Mouse (Mus musculus): ENCODE measurements around the gene Efcab2. TPM values are rescaled to one million over a fixed set of nuclear protein-coding genes. Genes with fewer than 3 reads are reported as not detected.
"Not testable (repeated sequence)": the region's sequence is repeated elsewhere in the genome, so short reads cannot be mapped to it uniquely, and the experiment has no call there.

The Efcab2 gene
- polyA plus RNA-seq, 1 experiment from 2014 or later, result 7.9 TPM

DNA sequence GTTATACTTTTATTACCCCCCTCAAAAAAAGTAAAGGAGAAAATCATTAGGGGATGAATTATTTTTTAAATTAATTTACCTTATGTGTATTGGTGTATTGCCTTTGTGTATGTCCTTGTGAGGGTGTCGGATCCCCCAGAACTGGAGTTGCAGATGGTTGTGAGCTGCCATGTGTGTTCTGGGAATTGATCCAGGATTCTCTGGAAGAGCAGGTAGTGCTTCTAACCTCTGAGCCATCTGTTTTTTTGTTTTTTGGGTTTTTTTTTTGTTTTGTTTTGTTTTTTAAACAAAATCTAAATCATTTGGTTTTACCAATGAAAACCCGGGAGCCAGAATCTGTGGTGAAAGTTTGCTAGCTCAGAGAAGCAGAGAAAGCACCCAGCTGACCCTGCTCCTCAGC, 1.8 kb downstream of the Efcab2 start:
- Histone ChIP-seq H3K27me3 (ENCODE audit: low read depth, poor library complexity, severe bottlenecking) (no peaks in the 10 kb centered on the region), H3K4me3 (no peak overlapping the region), H3K4me1 (peaks cover 10% of the 10 kb centered on the region; the same call in 1 of the 2 replicates), H3K27ac (replicated peaks) (no peak overlapping the region), H3K9me3 (replicated peaks) (no peaks in the 10 kb centered on the region), H3K36me3 (no peaks in the 10 kb centered on the region)
- DNase-seq (ENCODE audit: low spot score), result no peak
- 85% methylated on average over 2 of the region's 2 CpGs for WGBS

DNA sequence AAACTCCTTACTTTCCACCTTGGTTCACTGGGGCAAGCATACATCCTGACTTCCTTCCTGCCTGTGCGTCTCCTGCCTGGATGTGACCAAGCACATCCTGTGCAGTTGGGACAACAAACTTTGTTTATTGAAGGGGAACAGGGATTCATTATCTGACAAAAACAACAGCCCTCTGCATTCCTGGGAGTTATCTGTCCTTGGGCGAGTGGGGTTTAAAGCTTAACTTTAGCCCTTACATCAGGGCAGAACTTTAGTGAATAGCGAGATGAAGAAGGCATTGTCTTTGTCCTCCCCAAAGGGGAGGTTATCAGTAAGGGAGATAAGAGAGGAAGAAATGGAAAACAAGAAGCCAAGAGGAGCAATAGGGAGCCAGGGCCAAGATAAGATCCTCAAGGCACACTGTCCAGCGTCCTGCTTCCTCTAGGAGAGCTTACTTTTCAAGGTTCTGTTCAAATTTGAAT, 3.0 kb downstream of the Efcab2 start:
- H3K27me3 ChIP-seq (ENCODE audit: low read depth, poor library complexity, severe bottlenecking), result no peaks in the 10 kb centered on the region
- no peak overlapping the region for H3K27ac ChIP-seq (replicated peaks)
- no peak overlapping the region for H3K4me3 ChIP-seq
- H3K4me1 ChIP-seq, result peaks cover 10% of the 10 kb centered on the region; the same call in 1 of the 2 replicates
- no peaks in the 10 kb centered on the region for H3K36me3 ChIP-seq
- DNase-seq (ENCODE audit: low spot score), result no peak
- WGBS, result 50% methylated on average over 4 of the region's 4 CpGs
- H3K9me3 ChIP-seq (replicated peaks), result no peaks in the 10 kb centered on the region

DNA sequence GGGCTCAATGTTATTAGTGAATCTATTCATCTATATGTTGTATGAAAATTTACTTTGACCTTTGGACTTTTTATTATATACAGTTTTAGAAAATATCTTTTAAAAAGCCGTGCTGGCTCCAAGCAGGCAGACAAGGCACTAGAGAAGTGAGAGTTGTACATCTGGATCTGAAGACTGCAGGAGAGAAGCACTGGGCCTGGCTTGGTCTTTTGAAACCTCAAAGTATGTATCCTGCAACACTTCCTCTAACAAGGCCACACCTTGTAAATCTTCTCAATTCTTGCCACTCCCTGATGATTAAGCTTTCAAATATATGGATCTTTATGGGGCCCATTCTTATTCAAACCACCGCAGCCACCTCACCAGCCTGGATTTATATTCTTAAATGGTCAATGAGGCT, 7.5 kb downstream of the Efcab2 start:
- H3K9me3 ChIP-seq (replicated peaks); H3K36me3 ChIP-seq; H3K4me3 ChIP-seq; H3K4me1 ChIP-seq; DNase-seq (ENCODE audit: low spot score); H3K27me3 ChIP-seq (ENCODE audit: low read depth, poor library complexity, severe bottlenecking); H3K27ac ChIP-seq (replicated peaks): not testable (repeated sequence)
- whole genome bisulfite sequencing, result 89% methylated on average over 2 of the region's 2 CpGs

DNA sequence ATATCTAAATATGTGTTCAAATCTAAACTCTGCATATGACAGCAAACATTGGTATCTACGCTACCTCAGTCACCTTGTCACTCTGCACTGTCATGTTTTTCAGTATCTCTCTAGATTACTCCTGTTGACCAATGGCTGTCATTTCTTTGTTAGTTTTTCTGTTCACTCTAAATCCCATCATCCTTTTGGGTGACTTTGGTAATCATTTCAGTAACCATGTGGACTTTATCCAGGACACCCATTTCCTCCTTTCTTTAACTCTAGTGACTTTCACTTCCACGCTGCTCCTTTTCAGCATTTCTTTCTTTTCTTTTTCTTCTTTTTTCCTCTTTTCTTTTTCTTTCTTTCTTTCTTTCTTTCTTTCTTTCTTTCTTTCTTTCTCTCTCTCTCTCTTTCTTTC, 13.7 kb downstream of the Efcab2 start:
- 93% methylated on average over 2 of the region's 2 CpGs for WGBS
- no peak for DNase-seq (ENCODE audit: low spot score)

DNA sequence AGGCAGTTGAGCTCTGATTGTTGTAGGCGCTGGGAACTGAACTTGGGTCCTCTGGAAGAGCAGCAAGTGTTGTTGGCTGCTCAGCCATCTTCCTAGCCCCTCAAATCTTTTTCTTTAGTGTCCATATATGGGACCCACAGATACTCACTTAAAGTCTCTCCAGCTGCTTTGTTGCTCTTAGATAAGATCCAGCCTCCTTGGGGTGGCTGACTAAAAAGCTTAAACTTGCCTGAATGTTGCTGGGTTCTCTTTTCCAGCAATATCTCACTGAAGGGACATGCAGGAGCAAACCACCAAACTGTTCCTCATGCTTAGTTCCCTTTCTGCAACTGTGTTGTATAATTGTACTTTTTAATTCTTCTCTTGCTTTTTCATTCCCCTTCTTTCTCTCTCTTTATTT, 17.8 kb downstream of the Efcab2 start:
- Histone ChIP-seq H3K27ac (replicated peaks) (no peak overlapping the region), H3K27me3 (ENCODE audit: low read depth, poor library complexity, severe bottlenecking) (no peaks in the 10 kb centered on the region), H3K36me3 (no peaks in the 10 kb centered on the region), H3K4me3 (no peak overlapping the region), H3K4me1 (no peaks in the 10 kb centered on the region), H3K9me3 (replicated peaks) (no peaks in the 10 kb centered on the region)
- WGBS, result 88% methylated on average over 1 of the region's 1 CpGs
- DNase-seq (ENCODE audit: low spot score), result no peak

More for the DNA sequence above, 13.7 kb downstream of the Efcab2 start:
- no peaks in the 10 kb centered on the region for H3K36me3 ChIP-seq
- H3K27ac ChIP-seq (replicated peaks), result no peak overlapping the region
- H3K9me3 ChIP-seq (replicated peaks), result no peaks in the 10 kb centered on the region
- no peaks in the 10 kb centered on the region for H3K27me3 ChIP-seq (ENCODE audit: low read depth, poor library complexity, severe bottlenecking)
- no peaks in the 10 kb centered on the region for H3K4me1 ChIP-seq
- no peak overlapping the region for H3K4me3 ChIP-seq

DNA sequence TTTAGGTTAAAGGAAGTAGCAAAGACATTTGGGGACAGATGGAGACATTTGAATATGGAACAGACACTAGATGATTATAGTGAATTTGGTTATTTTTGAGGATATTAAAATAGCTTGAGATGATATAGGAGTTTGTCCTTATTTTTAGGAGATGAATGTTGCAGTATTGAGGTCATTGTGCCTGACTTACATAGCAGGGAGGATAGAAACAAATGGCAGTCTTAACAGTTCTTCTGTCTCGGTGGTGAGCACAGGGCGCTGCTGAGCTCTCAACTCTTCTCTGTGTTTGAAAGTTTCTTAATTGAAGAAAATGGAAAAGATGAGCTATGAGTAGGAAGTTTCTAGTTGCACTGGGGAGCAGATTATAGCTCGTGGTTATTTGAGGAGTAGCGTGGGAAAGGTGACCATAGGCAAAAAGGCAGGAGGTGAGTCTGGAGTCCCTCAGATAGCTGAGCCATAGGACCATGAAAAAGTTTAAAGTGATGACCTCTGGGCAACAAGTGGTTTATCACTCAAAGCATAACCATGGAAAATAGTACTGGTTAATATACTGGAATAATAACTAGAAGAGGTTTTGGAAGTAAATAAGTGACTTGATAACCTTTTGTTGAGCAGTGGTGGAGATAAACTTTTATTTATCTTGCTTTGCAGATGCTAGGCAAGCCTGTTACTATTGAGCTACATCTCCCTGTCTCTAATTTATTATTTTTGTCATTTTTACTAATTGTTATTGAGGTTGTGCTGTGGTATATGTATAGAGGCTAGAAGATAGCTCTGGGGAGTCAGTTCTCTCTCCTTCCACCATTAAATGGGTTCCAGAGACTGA, 25.9 kb downstream of the Efcab2 start:
- Histone ChIP-seq H3K27me3 (ENCODE audit: low read depth, poor library complexity, severe bottlenecking) (no peaks in the 10 kb centered on the region), H3K4me3 (no peak overlapping the region), H3K4me1 (no peaks in the 10 kb centered on the region), H3K36me3 (no peaks in the 10 kb centered on the region), H3K27ac (replicated peaks) (no peak overlapping the region), H3K9me3 (replicated peaks) (no peaks in the 10 kb centered on the region)
- no peak for DNase-seq (ENCODE audit: low spot score)
- WGBS, result 89% methylated on average over 4 of the region's 4 CpGs

DNA sequence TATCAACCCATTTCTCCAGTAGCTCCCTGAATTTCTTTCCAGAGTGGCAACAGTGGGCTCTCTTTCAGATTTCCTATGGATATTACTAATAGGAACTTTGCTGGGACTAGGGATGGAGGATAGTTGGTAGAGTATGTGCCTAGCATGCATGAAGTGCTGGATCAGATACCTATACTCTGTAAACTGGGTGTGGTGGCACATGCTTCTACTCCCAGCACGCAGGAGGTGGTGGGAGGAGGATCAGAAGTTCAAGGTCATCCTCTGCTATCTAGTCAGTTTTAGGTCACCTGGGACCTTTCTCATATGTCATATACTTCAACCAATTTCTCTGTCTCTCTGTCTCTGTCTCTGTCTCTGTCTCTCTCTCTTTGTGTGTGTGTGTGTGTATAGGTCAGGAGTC, 27.7 kb downstream of the Efcab2 start:
- Histone ChIP-seq H3K27me3 (ENCODE audit: low read depth, poor library complexity, severe bottlenecking) (no peaks in the 10 kb centered on the region), H3K9me3 (replicated peaks) (no peaks in the 10 kb centered on the region), H3K36me3 (no peaks in the 10 kb centered on the region), H3K4me1 (no peaks in the 10 kb centered on the region), H3K4me3 (no peak overlapping the region), H3K27ac (replicated peaks) (no peak overlapping the region)
- no peak for DNase-seq (ENCODE audit: low spot score)
- WGBS, result 76% methylated on average over 1 of the region's 1 CpGs

DNA sequence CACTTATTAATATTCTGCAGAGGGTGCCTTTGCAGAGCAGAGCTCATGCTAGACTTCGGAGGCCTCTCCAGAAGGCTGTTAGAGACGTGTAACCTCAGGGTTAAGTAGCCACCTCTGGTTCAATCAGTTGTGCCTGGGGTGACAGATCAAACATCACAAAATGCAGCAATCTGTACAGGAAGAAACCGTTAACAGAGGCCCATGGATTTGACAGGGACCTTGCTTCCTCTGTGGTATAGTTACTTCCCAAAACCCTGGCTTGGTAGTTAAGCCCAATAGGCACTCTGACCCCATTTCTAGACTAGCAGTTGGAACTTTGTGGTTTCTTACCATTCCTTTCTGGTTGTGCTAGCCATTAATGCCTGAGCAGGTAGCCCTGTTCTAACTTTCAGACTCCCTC, 38.5 kb downstream of the Efcab2 start:
- 60% methylated on average over 3 of the region's 3 CpGs for WGBS
- Histone ChIP-seq H3K9me3 (replicated peaks) (no peaks in the 10 kb centered on the region), H3K27ac (replicated peaks) (no peak overlapping the region), H3K4me1 (peaks cover 14% of the 10 kb centered on the region; the same call in 1 of the 2 replicates), H3K27me3 (ENCODE audit: low read depth, poor library complexity, severe bottlenecking) (no peaks in the 10 kb centered on the region), H3K4me3 (no peak overlapping the region), H3K36me3 (no peaks in the 10 kb centered on the region)
- no peak for DNase-seq (ENCODE audit: low spot score)

DNA sequence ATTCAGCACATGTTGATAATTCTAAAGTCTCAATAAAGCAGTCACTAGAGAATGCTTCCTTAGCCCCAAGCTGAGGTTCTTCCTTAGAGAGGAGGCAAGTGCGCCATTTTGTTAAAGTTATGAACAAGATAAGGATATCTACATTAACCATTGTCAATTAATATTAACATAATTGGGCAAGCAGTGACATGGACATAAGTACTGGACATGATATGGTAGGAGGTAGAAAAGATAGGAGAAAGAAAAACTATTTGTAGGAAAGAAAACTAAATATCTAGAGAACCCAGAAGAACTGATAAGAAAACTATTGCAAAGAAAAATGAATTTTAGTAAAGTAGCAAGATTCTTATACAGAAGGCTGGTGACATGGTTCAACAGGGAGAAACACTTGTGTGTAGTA, 41.2 kb downstream of the Efcab2 start:
- Histone ChIP-seq H3K27ac (replicated peaks) (no peak overlapping the region), H3K4me1 (peaks cover 14% of the 10 kb centered on the region; the same call in 1 of the 2 replicates), H3K4me3 (no peak overlapping the region), H3K9me3 (replicated peaks) (no peaks in the 10 kb centered on the region), H3K27me3 (ENCODE audit: low read depth, poor library complexity, severe bottlenecking) (no peaks in the 10 kb centered on the region), H3K36me3 (no peaks in the 10 kb centered on the region)
- 96% methylated on average over 1 of the region's 1 CpGs for whole genome bisulfite sequencing
- DNase-seq (ENCODE audit: low spot score), result no peak

DNA sequence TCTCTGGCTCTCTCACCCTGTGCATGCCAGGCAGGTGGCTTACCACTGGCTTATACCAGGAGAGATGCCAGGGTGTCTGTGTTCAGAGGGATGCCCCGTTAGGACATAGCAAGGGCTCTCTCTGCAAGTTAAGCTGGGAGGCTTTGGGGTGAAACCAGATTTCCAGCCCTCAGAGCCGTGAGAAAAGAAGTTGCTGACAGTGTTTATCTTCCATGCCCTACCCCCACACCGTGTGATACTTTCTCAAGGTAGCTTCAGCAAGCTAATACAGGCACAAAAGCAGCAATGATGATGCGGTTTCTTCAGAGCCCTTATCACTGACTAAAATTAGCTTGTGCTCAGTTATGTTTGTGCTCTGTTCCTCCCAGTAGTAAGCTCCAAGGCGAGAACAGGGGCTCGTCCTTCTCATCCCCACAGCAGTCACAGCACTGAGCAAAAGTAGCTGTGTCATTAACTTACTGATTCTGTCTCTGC, 42.4 kb downstream of the Efcab2 start:
- Histone ChIP-seq H3K4me3 (no peak overlapping the region), H3K9me3 (replicated peaks) (no peaks in the 10 kb centered on the region), H3K36me3 (no peaks in the 10 kb centered on the region), H3K27me3 (ENCODE audit: low read depth, poor library complexity, severe bottlenecking) (no peaks in the 10 kb centered on the region), H3K4me1 (peaks cover 14% of the 10 kb centered on the region; the same call in 1 of the 2 replicates), H3K27ac (replicated peaks) (no peak overlapping the region)
- DNase-seq (ENCODE audit: low spot score), result no peak
- 70% methylated on average over 6 of the region's 6 CpGs for WGBS

DNA sequence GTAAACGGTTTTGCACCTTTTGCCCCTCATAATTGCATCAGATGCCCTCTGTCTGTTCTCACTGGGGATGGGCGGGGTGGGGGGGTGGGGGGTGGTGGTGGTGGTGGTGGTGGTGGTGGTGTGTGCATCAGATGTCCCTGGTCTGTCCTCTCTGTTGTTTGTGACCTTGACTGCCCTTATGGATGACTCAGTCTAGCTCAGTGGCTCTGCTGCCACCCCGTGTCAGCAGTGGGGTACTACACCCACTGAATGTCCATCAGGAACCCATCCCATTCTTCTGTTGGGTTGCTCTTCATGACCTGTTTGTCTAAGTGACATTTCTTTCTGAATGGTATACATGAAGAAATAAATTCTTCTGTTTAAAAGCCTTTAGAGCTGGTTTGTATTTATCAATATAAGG, 43.3 kb downstream of the Efcab2 start:
- no peaks in the 10 kb centered on the region for H3K27me3 ChIP-seq (ENCODE audit: low read depth, poor library complexity, severe bottlenecking)
- H3K27ac ChIP-seq (replicated peaks), result no peak overlapping the region
- no peak overlapping the region for H3K4me3 ChIP-seq
- no peaks in the 10 kb centered on the region for H3K9me3 ChIP-seq (replicated peaks)
- peak; percentile 76 for DNase-seq (ENCODE audit: low spot score)
- peaks cover 9% of the 10 kb centered on the region; the same call in 1 of the 2 replicates for H3K4me1 ChIP-seq
- 27% methylated on average over 3 of the region's 3 CpGs for WGBS
- H3K36me3 ChIP-seq, result no peaks in the 10 kb centered on the region

DNA sequence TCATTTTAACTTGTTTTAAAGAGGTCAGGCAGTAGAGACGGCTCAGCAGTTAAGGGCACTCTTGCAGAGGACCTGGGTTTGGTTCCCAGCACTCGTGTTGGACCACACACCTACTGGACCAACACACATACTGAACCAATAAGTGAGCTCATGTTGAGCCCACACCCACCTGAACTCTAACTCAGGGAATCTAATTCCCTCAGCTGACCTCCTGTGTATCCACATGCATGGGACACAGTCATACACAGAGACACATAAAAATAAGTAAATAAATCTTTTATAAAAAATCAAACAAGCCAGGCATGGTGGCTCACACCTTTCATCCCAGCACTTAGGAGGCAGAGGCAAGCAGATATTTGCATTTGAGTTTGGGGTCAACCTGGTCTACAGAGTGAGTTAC, 44.0 kb downstream of the Efcab2 start:
- 81% methylated on average over 2 of the region's 2 CpGs for WGBS
- Histone ChIP-seq H3K9me3 (replicated peaks) (no peaks in the 10 kb centered on the region), H3K27me3 (ENCODE audit: low read depth, poor library complexity, severe bottlenecking) (no peaks in the 10 kb centered on the region), H3K27ac (replicated peaks) (no peak overlapping the region), H3K4me3 (no peak overlapping the region), H3K36me3 (no peaks in the 10 kb centered on the region), H3K4me1 (peaks cover 5% of the 10 kb centered on the region; the same call in 1 of the 2 replicates)
- DNase-seq (ENCODE audit: low spot score), result no peak

DNA sequence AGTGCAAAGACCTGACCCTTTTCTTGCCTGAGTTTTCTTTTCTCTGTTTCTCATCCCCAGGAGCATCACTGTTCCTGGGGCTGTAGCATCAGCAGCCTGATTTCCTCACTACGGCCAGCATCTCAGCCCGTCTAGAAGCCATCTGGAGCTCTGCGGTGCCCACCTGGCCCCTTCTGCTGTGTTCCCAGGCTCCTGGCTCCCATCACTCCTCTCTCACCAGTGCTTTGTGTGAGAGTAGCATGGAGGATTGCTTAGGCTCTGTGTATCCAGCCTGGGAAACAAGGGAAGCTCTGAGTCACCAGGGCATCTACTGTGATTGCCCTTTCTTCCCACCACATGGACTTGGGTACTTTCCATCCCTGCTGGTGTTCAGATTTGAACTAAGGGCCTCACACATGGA, 48.2 kb downstream of the Efcab2 start:
- H3K36me3 ChIP-seq, result no peaks in the 10 kb centered on the region
- H3K27ac ChIP-seq (replicated peaks), result no peak overlapping the region
- no peak overlapping the region for H3K4me3 ChIP-seq
- DNase-seq (ENCODE audit: low spot score), result no peak
- no peaks in the 10 kb centered on the region for H3K4me1 ChIP-seq
- no peaks in the 10 kb centered on the region for H3K9me3 ChIP-seq (replicated peaks)
- 95% methylated on average over 3 of the region's 3 CpGs for WGBS
- no peaks in the 10 kb centered on the region for H3K27me3 ChIP-seq (ENCODE audit: low read depth, poor library complexity, severe bottlenecking)

All from midbrain, embryonic 10.5 days (tissue).